Mouse (Mus musculus) kidney, postnatal 25 days (tissue): ENCODE measurements around the gene Abcg8.

Experiments used
- DNase-seq, 2 experiments: peaks; one replicate each; pipeline ENCODE4 v3.0.0; 2021; ENCODE audit warnings: mixed read lengths in 2 of 2

Gene Abcg8

DNA sequence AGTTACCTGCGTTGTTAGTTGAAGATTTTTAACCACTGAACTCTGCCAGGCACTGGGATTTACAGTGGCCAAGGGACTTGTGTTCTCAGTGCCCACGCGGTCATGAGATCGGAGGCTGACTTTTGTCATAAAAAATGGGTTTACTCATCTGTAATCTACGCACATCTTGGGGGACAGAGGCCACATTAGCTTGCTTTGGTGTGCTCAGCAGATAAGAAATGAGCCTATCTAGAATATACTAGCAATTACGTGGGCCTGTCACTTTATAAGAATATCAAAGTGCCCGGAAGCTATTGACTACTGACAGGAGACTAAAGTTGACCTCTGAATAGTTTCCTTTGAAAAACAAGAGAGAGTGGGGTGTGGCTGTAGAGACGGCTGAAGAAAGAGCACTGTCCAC is 17.2 kb upstream of the Abcg8 start:
- no peak for DNase-seq

DNA sequence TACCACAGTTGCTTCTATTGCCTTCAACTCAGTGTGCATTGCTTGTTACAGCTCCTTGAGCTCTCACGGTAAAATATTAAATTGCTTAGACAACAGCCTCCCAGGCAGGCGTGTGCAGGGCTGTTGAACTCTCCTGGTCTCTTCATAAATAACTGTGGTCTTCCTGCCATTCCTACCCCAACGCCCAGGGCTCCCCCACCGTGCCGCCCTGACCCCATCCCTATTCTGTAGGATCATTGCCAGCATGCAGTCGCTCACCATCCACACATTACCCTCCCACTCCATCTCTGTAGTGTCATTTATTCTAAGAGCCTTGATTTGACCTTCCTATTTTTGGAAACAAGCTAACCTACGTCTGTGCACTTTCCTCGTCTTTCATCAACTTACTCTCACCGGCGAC is 11.0 kb upstream of the Abcg8 start:
- DNase-seq: no peak

DNA sequence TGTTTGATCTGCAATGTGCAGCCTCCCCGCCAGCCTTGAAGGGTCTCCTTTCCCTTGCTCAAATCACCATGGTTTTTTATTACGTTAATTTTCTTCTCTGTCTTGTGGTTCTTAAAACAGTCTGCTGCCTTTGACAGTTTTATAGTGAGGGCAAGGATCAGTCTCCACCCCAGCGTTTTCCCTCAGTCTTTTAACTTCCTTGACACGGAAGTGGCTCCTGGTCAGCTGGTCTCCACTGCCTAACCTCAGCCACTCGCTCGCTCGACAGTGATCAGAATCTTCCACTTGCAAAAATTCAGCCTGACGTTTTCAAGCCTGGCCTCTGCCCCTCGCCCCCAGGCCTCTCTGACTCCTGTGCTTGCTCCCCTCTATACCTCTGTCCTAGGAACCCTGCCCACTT is 10.4 kb upstream of the Abcg8 start:
- peak; percentile 32 to 54 for DNase-seq

DNA sequence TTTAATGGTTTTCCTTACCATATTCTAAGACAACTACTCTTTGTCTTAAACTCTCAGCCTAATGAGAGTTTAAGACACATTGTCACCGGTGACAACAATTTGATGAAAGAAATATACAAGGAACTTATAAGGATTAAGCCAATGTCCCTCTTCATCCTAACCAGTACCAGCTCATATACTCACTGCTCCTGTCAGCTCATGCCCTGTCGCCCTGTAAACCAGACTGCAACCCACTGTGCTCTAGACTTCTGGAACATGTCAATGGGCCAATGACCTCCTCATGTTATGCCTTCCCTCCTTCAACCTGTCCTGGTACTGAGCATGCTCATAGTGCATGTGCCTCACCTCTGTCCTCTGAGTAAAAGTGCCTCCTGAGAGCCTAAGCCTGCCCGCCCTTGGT is 8.3 kb upstream of the Abcg8 start:
- no peak for DNase-seq

DNA sequence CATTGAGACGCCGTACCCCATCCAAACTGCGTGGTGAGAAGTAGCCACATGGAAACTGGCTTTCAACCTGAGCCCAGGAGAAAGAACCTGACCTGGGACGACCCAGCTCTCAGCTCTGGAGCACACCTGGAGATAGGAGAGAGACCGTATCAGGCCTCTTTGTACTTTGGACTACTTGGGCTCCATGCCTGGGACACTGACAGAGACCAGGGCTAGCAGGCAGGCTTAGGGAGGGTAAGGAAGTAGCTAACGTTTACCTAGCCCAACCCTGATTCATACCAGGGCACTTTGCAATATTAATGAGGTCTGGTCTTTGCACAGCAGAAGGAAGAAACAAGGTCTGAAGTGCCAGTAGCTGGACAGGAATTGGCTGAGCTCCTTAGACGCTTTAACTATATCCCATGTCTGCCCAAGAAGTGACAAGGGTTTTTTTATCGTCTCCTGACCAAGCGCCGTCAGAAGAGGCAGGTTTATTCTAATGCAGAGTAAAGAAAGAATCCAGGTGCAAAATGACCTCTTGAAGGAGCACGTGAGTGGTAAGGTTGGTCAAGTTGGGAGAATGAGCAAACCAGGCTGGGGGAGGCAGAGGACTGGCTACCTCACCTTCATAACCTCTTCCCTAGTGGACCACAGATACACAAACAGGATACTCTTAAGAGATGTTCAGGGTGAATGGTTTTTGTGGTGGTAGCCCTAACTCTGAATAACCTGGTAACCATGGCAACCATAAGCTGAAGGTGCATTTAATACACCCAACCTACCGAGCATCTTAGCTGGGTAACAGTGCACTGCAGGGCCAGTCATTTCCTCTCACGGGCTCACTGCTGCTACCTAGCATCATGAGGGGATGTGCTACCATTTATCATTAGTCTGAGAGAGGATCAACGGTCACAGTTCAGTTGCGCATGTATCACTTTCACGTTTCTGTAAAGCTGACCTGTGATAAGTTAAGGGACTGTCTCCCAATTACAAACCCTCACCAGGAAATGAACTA is 3.4 kb upstream of the Abcg8 start:
- DNase-seq: peak; percentile 66 to 86

DNA sequence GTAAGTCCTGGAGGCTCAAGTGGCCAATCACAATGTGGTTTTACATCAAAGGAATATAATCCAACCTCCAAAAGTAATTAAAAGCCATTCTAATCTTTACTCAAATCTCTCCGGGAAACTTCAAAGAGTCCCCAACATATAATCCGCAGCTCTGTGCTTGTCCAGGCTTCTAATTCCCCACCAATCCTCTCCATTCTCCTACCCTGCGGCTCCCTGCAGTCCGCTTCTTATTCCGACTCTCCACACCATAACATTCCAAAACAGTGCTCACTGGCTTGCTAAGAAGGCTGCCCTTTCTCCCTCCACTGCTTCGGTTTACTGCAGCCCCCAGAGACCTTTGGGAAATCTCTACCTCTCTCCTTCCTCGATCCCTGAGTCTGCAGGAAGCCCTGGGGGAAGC is 2.1 kb upstream of the Abcg8 start:
- no peak for DNase-seq

DNA sequence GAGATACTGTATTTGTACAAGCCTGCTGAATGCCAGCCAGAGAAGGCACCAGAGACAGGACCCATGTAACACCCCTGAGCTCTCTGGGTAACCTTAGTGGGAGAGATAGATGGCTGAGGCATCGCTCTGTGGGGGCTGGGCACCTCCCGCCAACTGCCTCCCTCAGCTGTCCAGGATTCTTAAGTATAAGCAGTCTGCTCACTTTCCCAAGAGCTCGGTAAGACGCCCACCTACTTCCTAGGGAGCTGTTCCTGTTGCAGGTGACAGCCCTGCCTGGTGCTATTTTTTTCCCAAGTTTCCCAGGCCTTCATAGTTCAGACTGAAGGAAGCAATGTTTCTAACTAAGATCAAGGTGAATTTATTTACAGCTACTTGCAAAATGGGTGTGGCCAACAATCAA is 898 bp upstream of the Abcg8 start:
- no peak for DNase-seq

DNA sequence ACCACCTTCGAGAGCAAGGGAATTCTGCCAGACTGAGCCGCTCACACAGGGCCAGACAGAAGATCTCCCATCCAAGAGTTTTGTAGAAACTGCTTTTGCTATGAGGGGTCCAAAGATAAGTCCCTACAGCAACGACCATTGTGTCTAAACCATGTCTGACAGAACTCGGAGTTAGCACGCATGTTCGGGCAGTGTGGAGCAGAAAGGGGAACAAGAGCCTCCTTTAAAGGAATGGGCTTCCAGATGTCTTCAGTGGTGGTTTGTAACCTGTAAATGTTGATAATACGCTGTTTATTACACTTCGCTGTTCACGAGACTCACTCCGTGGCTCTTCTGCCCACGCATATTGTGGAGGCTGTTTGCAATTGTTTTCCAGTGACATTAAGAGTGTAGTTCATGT is 1.5 kb downstream of the Abcg8 start:
- no peak for DNase-seq

DNA sequence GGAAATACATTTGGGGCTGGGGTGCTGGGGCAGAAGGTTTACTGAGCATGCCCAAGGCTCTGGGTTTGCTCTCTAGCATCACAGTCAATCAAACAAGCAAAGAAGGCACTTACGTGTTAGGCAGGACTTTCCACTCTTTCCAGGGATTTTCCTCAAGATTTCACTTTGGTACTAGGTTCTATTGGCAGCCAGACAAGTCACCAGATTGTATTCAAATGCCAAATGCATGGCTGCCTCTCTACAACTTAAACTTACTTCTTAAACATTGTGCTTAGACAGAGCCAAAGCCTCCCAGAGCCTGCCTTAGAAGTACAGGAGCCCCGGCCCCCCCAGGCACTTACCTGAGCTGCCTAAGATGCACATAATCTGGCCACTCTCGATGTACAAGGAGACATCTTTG is 5.6 kb downstream of the Abcg8 start:
- DNase-seq: no peak

DNA sequence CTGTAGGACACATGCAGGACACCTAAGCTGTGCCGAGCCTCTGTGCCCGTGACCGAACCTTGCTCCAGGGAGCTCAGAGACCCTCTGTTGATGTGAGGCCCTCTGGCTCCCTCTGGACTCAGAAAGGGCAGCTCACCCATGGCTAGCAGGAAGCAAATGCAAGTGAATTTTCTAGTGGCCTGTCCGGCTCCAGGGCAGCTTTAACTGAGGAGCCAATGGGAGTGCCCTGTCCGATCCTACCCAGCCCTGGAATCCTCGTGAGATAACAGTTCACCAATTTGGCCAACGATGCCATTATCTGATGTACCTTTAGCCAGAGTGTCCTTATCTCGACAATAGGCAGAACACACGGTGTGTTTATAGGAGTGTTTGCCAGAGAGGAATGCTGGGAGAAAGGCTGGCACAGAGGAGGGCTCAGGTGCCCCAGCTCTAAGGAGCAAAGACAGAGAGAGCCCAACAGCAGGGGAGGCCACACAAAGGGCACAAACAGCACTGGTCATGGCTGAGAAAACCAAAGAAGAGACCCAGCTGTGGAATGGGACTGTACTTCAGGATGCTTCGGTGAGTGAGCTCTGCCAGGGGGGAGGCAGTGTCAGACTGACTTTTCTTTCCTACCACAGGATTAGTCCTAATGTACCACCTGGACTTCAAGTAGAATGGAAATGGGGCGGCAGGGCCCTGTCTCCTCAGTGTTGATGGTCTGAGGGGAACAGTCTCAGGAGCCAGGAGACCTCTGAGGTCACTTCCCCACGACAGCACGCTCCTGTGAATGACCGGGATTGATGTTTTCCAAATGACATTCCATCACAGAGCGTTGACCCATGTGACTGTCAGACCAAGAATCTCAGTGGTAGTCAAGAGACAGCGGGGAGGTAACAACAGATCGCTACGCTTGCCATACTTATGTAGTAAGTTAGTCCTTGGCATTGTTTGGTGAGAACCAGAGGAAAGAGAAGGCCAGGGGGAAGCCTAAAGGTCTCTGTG is 6.9 kb downstream of the Abcg8 start, which contains the start of gene Abcg5:
Gene Abcg5 (minus strand): TSS at position 278 of the 984 bp plus-strand sequence.
- no peak for DNase-seq

DNA sequence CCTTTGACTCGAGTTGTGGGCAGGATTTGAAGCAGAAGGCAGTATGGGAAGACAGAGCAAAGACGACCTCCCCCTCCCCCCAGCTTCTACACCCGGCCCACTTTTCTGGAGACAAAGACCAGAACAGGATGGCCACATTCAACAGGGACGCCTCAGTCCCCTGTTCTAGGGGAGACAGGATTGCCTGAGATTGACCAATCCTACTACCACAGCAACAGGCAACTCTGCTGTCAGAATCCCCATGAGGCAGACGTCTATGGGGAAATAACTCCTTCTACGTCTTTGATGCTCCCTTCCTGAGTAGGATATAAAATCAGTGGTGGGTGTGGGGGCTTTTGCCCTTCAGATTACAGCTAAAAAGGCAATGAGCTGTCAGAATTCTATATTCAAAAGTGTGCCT is 8.2 kb downstream of the Abcg8 start:
- no peak for DNase-seq

DNA sequence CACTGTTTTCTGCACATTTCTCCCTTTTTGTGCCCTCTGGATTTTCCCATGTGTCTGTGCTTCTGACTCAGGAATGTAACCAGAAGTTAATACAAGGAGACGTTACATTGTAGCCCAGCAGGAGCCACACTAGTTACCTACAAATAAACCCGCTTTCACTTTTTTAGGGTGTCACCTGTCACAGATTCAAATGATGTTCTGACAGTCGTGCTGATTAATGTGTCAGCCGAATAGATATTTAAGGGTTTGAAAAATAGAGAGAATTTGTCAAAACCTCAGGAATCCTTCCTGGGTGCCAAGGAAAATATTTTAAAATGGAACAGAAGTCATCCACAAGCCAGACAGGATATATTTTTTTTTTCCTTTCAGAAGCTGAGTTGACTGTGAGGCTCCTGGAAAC is 9.2 kb downstream of the Abcg8 start:
- no peak for DNase-seq

DNA sequence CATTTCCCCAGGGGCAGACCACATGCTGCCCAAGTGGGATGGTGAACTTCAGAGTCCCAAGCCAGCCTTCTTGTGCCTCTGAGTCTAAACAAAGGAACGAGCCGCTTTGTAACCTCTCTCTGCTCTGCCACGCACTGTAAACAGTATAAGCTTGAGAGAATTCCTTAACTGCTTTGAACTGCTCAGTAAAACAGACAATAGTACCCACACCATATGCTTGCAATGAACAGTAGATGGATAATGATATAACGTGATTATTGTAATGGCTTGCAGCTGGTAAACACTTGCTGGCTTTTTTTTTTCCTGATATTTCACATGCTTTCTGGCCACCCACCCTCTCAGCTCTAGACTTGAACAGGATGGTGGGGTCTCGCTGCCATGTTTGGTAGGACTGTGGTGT is 11.9 kb downstream of the Abcg8 start:
- DNase-seq: no peak

DNA sequence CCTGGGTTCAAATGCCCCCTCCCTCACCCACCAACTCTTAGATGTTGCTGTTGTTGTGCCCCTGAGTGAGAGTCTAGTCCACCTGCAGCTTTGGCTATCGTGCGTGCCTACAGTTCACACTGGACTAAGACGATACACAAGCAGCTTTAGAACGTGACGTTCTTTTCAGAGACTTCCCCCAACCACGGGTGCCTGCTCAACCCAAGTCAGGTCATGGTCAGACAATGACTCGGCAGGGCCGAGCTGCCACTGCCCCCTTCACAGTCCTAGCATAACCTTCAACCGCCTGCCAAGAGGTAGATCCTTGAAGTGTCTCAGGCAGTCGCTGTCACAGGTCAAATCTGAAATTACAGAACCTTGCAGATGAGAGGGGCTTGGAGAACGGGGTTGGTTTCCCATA is 12.7 kb downstream of the Abcg8 start:
- DNase-seq: peak in 1 of 2 experiments; percentile 49

DNA sequence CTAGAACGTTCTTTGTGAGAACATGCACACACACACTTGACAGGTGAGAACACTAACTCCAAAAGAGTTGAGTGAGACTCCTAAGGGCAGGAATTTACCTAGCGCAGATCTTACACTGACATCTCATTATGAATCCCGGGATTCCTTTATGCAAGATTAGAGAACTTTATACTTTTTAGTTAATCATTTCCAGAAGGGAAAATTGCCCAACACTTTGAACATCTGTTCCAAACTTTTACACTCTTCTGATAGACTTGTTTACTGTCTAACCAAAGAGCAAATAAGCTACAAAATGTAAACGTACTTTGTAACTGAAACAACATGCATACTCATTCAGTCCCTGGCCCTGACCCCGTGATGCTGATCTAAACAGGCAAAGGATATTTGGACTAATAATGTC is 13.2 kb downstream of the Abcg8 start:
- peak in 1 of 2 experiments; percentile 12 for DNase-seq

DNA sequence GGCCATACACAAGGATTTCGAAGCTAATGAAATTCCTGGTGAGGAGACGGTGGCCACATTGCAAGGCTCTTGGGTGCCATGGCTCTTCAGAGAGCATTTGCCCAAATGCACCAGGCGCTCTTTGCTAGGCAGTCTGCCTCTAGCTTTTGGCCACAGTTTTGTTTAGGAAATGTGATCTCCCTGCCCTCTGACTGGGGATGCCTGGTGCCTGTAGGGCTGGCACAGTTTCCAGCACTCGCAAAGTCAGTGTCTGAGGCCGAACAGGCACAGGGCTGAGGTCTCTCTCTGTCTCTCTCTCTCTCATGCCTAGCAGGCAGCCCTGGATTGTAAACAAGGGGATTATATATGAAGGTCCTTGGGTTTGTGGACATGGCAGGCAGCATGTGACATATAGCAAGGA is 14.0 kb downstream of the Abcg8 start:
- DNase-seq: peak; percentile 17 to 39

DNA sequence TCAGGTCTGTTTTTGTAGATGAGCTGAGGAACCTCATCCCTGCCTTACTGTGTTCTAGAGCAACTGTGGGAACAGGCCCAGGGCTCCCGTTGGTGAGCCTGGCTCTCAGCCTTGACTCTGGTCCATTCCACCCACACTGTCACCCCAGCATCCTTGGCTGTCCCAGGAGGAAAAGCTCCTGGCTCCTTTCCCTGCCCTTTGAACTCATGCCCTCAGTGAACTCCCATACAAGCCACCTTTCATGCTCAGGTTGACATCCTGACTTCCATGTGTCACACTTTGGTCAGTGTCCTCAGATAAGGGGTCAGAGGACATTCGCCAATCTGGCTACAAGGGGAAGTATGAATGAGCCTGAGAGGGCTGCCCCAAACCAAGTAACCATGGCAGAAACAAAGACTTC is 17.6 kb downstream of the Abcg8 start:
- peak; percentile 13 to 40 for DNase-seq

DNA sequence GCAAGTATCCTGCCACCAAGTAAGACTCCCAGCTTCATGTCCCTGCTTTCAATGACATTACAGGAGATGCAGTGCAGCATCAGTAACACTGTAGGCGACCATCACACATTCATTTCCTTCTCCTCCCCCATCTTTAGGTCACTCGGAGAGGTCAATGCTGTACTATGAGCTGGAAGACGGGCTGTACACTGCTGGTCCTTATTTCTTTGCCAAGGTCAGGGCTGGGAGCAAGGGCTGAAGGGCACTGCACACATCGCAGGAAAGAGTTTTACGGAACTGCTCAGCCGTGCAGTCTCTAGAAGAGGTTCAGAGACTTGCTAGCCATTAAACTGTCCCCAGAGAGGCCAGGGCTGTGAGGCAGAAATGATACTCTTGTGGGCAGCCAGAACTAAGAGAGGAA is 20.4 kb downstream of the Abcg8 start:
- peak; percentile 33 to 68 for DNase-seq

DNA sequence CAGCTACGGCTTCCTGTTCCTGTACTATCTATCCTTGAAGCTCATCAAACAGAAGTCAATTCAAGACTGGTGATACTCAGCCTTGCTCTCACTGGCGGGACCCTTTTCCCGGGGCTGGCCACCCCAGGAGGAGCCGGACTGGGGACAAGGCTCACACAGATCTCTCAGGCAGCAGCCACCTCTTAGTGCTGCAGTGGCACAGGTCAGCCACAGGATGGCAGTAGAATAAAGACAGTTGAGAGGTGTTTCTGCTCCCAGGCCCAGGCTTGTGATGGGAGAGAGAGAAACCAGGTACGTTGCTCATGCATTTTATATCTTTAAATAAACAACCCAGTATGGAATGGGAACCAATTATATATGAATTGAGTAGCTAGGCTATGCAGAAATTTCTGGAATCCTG is 22.6 kb downstream of the Abcg8 start:
- DNase-seq: peak; percentile 64 to 74

DNA sequence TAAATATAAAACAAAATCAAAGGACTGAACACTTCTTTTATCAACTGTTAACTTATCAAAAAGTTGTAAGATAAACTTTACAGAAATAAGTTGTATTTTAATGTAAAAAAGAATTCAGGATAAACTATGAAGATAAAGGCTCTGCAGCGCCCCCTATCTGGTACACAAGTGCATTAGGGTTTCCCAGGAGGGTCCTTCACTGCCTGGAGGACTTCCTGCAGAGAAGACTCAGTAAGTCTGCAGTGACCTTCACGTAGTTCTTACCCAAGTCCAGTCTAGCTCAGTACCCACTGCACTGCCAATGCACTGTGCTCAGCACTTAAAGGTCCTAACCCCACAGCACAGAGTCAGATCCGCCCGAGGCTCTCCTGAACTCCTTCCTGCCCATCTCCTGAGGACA is 31.3 kb downstream of the Abcg8 start:
- peak in 1 of 2 experiments; percentile 47 for DNase-seq

DNA sequence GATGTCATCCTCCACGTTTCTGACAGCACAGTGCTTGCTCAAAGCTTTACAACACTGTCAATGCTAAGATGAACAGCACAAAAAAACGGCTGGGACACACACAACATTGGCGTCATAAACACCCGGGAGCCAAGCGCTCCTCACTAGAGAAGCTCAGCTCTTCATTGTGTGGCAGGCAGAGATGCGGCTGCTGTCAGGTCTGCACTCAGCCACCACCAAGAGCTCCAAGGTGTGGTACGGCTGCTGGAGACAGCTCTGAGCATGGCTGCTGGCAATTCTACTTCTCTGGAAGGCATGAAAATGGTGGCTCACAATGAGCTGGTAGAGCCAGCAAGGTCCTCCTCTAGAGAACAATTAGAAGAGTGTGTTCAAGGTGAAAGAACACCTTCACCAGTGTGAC is 32.7 kb downstream of the Abcg8 start:
- DNase-seq: no peak

DNA sequence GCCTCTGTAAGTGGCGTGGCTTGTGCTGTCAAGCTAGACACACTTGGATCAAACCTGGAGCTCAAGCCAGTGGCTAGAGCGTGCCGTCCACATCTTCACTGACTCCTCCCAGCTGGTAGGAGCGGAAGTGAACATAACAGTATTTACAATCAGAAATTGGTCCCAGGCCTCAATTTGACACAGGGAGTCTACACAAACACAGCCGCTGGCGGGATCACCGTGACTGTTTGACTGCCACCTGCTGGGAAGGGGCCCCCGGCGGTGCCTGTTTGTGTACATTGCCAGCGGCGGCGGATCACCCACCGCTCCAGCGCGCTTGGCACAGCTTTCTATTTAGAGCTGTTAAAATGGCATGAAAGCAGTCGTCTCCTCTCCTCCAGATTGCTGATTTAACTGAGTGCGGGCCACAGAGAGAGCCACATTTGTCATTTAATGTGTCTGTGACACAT is 33.3 kb downstream of the Abcg8 start:
- no peak for DNase-seq

DNA sequence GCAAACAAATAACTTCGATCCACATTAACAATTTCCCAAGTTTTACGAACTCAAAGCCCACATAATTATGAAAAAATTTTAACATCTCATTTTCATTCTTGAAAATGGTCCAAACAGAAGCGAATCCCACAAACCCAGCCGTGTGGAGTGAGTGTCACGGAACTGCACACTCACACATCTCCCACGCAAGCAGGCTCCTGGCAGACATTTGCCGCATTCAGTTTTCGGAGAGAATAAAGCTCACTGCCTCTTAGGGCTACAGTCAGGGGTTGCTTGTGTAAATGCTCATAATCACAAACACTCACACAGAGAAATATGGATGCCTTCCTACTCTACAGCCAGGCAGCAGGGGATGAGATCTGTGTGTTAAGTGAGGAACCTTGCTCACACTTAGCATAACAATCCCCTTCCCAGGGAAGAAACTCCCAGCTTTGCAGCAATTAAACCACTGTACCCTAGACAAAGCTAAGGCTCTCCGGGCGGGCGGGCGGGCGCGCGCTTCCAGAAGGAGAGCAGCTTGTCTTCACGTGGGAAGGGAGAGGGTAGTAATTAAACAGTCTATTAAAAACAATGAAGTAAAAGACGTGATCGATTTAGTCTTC is 37.6 kb downstream of the Abcg8 start:
- DNase-seq: no peak
